Mouse (Mus musculus) heart, embryonic 16.5 days (tissue): Measurements from ENCODE around the gene Kcnk10. TPM values are rescaled to one million over a fixed set of nuclear protein-coding genes. Genes with fewer than 3 reads are reported as not detected.

Experiments used
- ATAC-seq: fragments of 200-750 bp; cut with Nextera tagmentation; replicated peaks from 2 replicates; pipeline ENCODE4 v1.8.0; 2017; ENCODE audit warnings: moderate number of reproducible peaks; ENCODE audit not compliant: insufficient read depth, low FRiP score; ENCODE audit errors: extremely low read depth
- H3K27ac ChIP-seq: fragments of 300-500 bp; sonication (generic); 2 replicates; pipeline ENCODE4 v1.5.1; 2014; ENCODE audit warnings: mild to moderate bottlenecking, low read length, control low read depth, moderate library complexity
- H3K27me3 ChIP-seq: fragments of 300-500 bp; sonication (generic); 2 replicates; pipeline ENCODE4 v1.6.1; 2014; ENCODE audit warnings: low read length, mixed read lengths; ENCODE audit not compliant: control insufficient read depth, insufficient read depth
- H3K36me3 ChIP-seq: fragments of 300-500 bp; sonication (generic); 2 replicates; pipeline ENCODE4 v1.6.1; 2014; ENCODE audit not compliant: control insufficient read depth, insufficient read depth
- H3K4me1 ChIP-seq: fragments of 300-500 bp; sonication (generic); 2 replicates; pipeline ENCODE4 v1.6.1; 2014; ENCODE audit warnings: low read length, mixed read lengths; ENCODE audit not compliant: control insufficient read depth, insufficient read depth
- H3K4me2 ChIP-seq: fragments of 300-500 bp; sonication (generic); 2 replicates; pipeline ENCODE4 v1.6.1; 2014; ENCODE audit warnings: low read depth, mild to moderate bottlenecking, control low read depth, low read length
- H3K4me3 ChIP-seq: fragments of 300-500 bp; sonication (generic); 2 replicates; pipeline ENCODE4 v1.5.1; 2014; ENCODE audit warnings: mild to moderate bottlenecking, control low read depth, low read length
- H3K9ac ChIP-seq: fragments of 300-500 bp; sonication (generic); 2 replicates; pipeline ENCODE4 v1.6.1; 2014; ENCODE audit warnings: low read length, control low read depth
- H3K9me3 ChIP-seq: fragments of 300-500 bp; sonication (generic); replicated peaks from 2 replicates; pipeline ENCODE4 v1.6.1; 2016; ENCODE audit warnings: low read length; ENCODE audit not compliant: control insufficient read depth
- WGBS: fragments of 180-500 bp; shearing (Covaris S2); extraction: QIAGEN DNeasy Blood & Tissue Kit; methylation state at CpG from one replicate; pipeline ENCODE4 v1.1.7; 2014; 5-methylcytosine and 5-hydroxymethylcytosine counted together
- polyA plus RNA-seq: library from polyadenylated mRNA; unstranded; fragments of >200 nt; fragmentation: Nextera tagmentation; extraction: Ambion mirVana; gene quantifications from 2 replicates; pipeline ENCODE4 v1.2.1, GENCODE M21; 2015

Gene Kcnk10
- polyA plus RNA-seq, 1 experiment from 2014 or later, result 0.03 TPM

- no peak overlapping the region for H3K27ac ChIP-seq
- ATAC-seq, result no peak
- no peaks in the 10 kb centered on the region for H3K4me1 ChIP-seq
- WGBS, result 72% methylated on average over 9 of the region's 9 CpGs
- no peak overlapping the region for H3K9ac ChIP-seq
- no peaks in the 10 kb centered on the region for H3K27me3 ChIP-seq
- H3K4me3 ChIP-seq, result no peak overlapping the region
- H3K9me3 ChIP-seq, result no peaks in the 10 kb centered on the region
- H3K4me2 ChIP-seq, result no peak overlapping the region
- no peaks in the 10 kb centered on the region for H3K36me3 ChIP-seq
Observed at GRCm38 (mm10) chr12:98535494-98535901, 42.6 kb downstream of the Kcnk10 start.

GRCm38 (mm10) chr12:98528635-98529034 is 49.5 kb downstream of the Kcnk10 start:
- Histone ChIP-seq H3K9ac (no peak overlapping the region), H3K4me1 (no peaks in the 10 kb centered on the region), H3K4me2 (no peak overlapping the region), H3K9me3 (no peaks in the 10 kb centered on the region), H3K27ac (no peak overlapping the region), H3K36me3 (no peaks in the 10 kb centered on the region), H3K4me3 (no peak overlapping the region), H3K27me3 (no peaks in the 10 kb centered on the region)
- ATAC-seq, result no peak
- 90% methylated on average over 8 of the region's 8 CpGs for WGBS

- Histone ChIP-seq H3K9ac (no peak overlapping the region), H3K36me3 (no peaks in the 10 kb centered on the region), H3K27me3 (no peaks in the 10 kb centered on the region), H3K4me2 (no peak overlapping the region), H3K9me3 (no peaks in the 10 kb centered on the region), H3K27ac (no peak overlapping the region), H3K4me1 (no peaks in the 10 kb centered on the region), H3K4me3 (no peak overlapping the region)
- WGBS, result 66% methylated on average over 8 of the region's 8 CpGs
- no peak for ATAC-seq
Observed at GRCm38 (mm10) chr12:98525361-98525760, 52.7 kb downstream of the Kcnk10 start.

- H3K36me3 ChIP-seq, result no peaks in the 10 kb centered on the region
Observed at GRCm38 (mm10) chr12:98524331-98525311, 53.5 kb downstream of the Kcnk10 start.

DNA sequence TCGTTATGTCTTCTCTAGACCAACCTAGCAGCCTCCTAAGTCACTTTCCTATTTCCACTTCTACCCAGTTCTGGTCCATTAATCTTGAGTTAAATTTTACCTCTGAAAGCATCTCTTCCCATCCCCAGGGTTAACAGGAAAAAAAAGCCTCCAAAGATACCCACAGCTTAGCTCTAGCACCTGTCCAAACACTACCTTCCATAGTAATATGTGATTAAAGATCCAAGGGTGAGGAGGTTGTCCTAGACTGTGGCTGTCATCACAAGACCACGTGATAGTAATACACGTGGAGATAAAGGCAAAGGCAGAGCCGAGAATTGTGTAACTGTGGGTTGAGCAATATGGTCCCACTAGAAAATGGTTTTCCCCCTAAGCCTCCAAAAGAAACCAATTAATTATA is 56.8 kb downstream of the Kcnk10 start:
- no peak for ATAC-seq
- WGBS, result 64% methylated on average over 4 of the region's 4 CpGs

More at GRCm38 (mm10) chr12:98524331-98525311, 53.5 kb downstream of the Kcnk10 start:
- Histone ChIP-seq H3K27ac (no peak overlapping the region), H3K4me3 (no peak overlapping the region), H3K4me1 (no peaks in the 10 kb centered on the region), H3K9ac (no peak overlapping the region), H3K4me2 (no peak overlapping the region), H3K27me3 (no peaks in the 10 kb centered on the region), H3K9me3 (no peaks in the 10 kb centered on the region)
- 77% methylated on average over 13 of the region's 13 CpGs for WGBS
- no peak for ATAC-seq

GRCm38 (mm10) chr12:98520568-98520931 is 57.6 kb downstream of the Kcnk10 start:
- H3K4me2 ChIP-seq, result no peak overlapping the region
- WGBS, result 75% methylated on average over 4 of the region's 4 CpGs
- no peak for ATAC-seq
- H3K27ac ChIP-seq, result no peak overlapping the region
- H3K4me1 ChIP-seq, result no peaks in the 10 kb centered on the region
- H3K9ac ChIP-seq, result no peak overlapping the region
- H3K9me3 ChIP-seq, result no peaks in the 10 kb centered on the region
- H3K36me3 ChIP-seq, result no peaks in the 10 kb centered on the region
- no peaks in the 10 kb centered on the region for H3K27me3 ChIP-seq
- H3K4me3 ChIP-seq, result no peak overlapping the region

More for the DNA sequence above, 56.8 kb downstream of the Kcnk10 start:
- Histone ChIP-seq H3K27me3 (no peaks in the 10 kb centered on the region), H3K4me3 (no peak overlapping the region), H3K4me1 (no peaks in the 10 kb centered on the region), H3K4me2 (no peak overlapping the region), H3K36me3 (no peaks in the 10 kb centered on the region), H3K27ac (no peak overlapping the region), H3K9ac (no peak overlapping the region), H3K9me3 (no peaks in the 10 kb centered on the region)

GRCm38 (mm10) chr12:98519866-98520567 is 58.1 kb downstream of the Kcnk10 start:
- ATAC-seq, result no peak
- no peaks in the 10 kb centered on the region for H3K36me3 ChIP-seq
- no peak overlapping the region for H3K9ac ChIP-seq
- H3K27me3 ChIP-seq, result no peaks in the 10 kb centered on the region
- no peak overlapping the region for H3K27ac ChIP-seq
- no peaks in the 10 kb centered on the region for H3K4me1 ChIP-seq
- no peaks in the 10 kb centered on the region for H3K9me3 ChIP-seq
- no peak overlapping the region for H3K4me3 ChIP-seq
- 79% methylated on average over 7 of the region's 7 CpGs for WGBS
- H3K4me2 ChIP-seq, result no peak overlapping the region

DNA sequence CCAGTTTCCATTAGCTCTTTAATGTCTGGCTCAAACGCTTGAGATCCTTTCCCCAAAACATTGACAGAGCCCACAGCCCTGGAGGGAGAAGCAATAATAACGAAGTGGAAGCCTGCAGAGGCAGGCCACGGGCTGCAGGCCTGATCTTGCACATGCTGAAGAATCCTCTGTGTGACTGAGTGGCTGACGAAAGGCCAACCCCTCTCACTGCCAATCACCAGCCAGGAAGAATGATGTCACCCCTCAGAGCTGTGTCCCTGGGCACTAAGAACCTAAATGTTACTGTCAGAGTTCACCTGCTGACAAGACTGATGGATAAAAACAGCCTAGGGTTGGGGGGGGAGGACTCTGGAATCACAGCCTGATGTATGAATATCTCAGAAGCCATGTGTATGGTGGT is 72.5 kb downstream of the Kcnk10 start:
- Histone ChIP-seq H3K4me1 (no peaks in the 10 kb centered on the region), H3K36me3 (no peaks in the 10 kb centered on the region), H3K9ac (no peak overlapping the region), H3K27me3 (no peaks in the 10 kb centered on the region), H3K9me3 (no peaks in the 10 kb centered on the region), H3K4me3 (no peak overlapping the region), H3K4me2 (no peak overlapping the region), H3K27ac (no peak overlapping the region)
- ATAC-seq, result 0 out of 2 replicates have a peak, but pooled peaks have one; percentile 10
- 39% methylated on average over 4 of the region's 4 CpGs for WGBS
